Mouse (Mus musculus) neural tube, embryonic 13.5 days (tissue): ENCODE results near the gene Mlst8. TPM values are rescaled to one million over a fixed set of nuclear protein-coding genes. Genes with fewer than 3 reads are reported as not detected.

ENCODE experiments used
- ATAC-seq: fragments of 200-750 bp; cut with Nextera tagmentation; 2 replicates; pipeline ENCODE4 v1.8.0; 2017; ENCODE audit warnings: low read depth, mild to moderate bottlenecking, moderate TSS enrichment, moderate library complexity
- H3K27ac ChIP-seq: fragments of 300-500 bp; sonication (generic); replicated peaks from 2 replicates; pipeline ENCODE4 v1.5.1; 2015; ENCODE audit warnings: moderate library complexity, mild to moderate bottlenecking, inconsistent platforms
- H3K27me3 ChIP-seq: fragments of 300-500 bp; sonication (generic); 2 replicates; pipeline ENCODE4 v1.6.1; 2015; ENCODE audit warnings: mild to moderate bottlenecking, inconsistent platforms
- H3K36me3 ChIP-seq: fragments of 300-500 bp; sonication (generic); 2 replicates; pipeline ENCODE4 v1.6.1; 2015; ENCODE audit warnings: mild to moderate bottlenecking, inconsistent platforms
- H3K4me1 ChIP-seq: fragments of 300-500 bp; sonication (generic); replicated peaks from 2 replicates; pipeline ENCODE4 v1.6.1; 2015; ENCODE audit warnings: inconsistent platforms
- H3K4me2 ChIP-seq: fragments of 300-500 bp; sonication (generic); 2 replicates; pipeline ENCODE4 v1.6.1; 2015; ENCODE audit warnings: inconsistent platforms, mild to moderate bottlenecking, moderate library complexity
- H3K4me3 ChIP-seq: fragments of 300-500 bp; sonication (generic); 2 replicates; pipeline ENCODE4 v1.5.1; 2015; ENCODE audit warnings: mild to moderate bottlenecking, inconsistent platforms
- H3K9ac ChIP-seq: fragments of 300-500 bp; sonication (generic); 2 replicates; pipeline ENCODE4 v1.6.1; 2015; ENCODE audit warnings: moderate library complexity, mild to moderate bottlenecking, inconsistent platforms
- H3K9me3 ChIP-seq: fragments of 300-500 bp; sonication (generic); 2 replicates; pipeline ENCODE4 v1.6.1; 2016; ENCODE audit warnings: inconsistent platforms
- WGBS: fragments of 180-500 bp; shearing (Covaris S2); methylation state at CpG from one replicate; pipeline ENCODE4 v1.1.7; 2015; 5-methylcytosine and 5-hydroxymethylcytosine counted together
- polyA plus RNA-seq: library from polyadenylated mRNA; unstranded; fragments of >200 nt; fragmentation: Nextera tagmentation; extraction: Ambion mirVana; gene quantifications from 2 replicates; pipeline ENCODE4 v1.2.1, GENCODE M21; 2015

The Mlst8 gene
- polyA plus RNA-seq, 1 experiment from 2014 or later, result 35.7 TPM

DNA sequence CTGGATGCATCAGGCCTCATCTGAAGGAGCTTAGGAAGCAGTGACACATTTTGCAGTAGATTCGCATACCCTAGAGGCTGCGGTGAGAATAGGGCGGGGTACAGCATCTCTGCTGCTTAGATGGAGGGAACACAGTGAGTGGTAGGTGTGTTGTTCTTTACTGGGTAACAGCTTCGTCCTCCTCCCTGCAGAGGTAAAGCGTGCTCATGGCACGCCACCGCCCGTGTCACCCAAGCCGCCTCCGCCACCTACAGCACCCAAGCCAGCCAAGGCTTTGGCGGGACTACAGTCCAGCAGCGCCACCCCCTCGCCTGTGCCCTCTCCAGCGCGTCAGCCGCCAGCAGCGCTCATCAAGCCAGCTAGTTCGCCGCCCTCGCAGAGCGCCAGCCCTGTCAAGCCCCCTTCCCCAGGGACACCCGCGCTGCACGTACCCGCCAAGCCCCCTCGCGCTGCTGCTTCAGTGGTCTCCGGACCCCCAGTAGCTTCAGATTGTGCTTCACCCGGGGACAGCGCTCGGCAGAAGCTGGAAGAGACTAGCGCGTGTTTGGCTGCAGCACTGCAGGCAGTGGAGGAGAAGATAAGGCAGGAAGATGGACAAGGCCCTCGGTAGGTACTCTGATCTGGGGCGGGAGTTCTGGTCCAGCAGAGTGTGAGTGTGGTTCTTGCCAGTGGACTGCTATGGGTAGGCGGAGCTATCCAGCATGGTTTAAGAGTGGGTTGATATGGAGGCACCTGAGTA, 27.6 kb upstream of the Mlst8 start:
- Histone ChIP-seq H3K27me3 (no peaks in the 10 kb centered on the region), H3K27ac (0 out of 2 replicates have a peak overlapping the region, but pooled peaks have one; percentile 52), H3K4me2 (peak overlapping the region; percentile 30; the same call in 1 of the 2 replicates), H3K9ac (0 out of 2 replicates have a peak overlapping the region, but pooled peaks have one; percentile 31), H3K36me3 (peaks cover 100% of the 10 kb centered on the region), H3K9me3 (no peaks in the 10 kb centered on the region), H3K4me3 (no peak overlapping the region), H3K4me1 (peaks cover 13% of the 10 kb centered on the region)
- no peak for ATAC-seq
- 34% methylated on average over 36 of the region's 36 CpGs for WGBS

DNA sequence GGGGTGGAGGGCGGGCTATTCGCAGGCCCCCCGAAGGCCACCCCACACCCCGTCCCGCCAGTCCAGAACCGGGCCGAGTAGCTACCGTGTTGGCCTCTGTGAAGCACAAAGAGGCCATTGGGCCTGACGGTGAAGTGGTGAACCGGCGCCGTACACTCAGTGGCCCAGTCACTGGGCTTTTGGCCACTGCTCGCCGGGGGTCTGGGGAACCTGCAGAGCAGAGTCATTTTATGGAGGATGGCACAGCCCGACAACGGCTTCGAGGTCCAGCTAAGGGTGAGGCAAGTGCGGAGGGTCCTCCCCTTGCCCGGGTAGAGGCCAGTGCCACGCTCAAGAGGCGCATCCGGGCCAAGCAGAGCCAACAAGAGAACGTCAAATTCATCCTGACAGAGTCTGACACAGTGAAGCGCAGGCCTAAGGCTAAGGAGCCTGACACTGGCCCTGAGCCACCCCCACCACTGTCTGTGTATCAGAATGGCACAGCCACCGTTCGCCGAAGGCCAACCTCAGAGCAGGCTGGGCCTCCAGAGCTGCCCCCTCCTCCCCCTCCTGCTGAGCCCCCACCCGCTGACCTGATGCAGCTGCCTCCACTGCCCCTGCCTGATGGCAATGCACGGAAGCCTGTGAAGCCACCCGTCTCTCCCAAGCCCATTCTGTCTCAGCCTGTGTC, 26.5 kb upstream of the Mlst8 start:
- Histone ChIP-seq H3K36me3 (peaks cover 100% of the 10 kb centered on the region), H3K4me1 (peaks cover 13% of the 10 kb centered on the region), H3K9me3 (no peaks in the 10 kb centered on the region), H3K9ac (0 out of 2 replicates have a peak overlapping the region, but pooled peaks have one; percentile 31), H3K27me3 (no peaks in the 10 kb centered on the region), H3K4me2 (no peak overlapping the region), H3K27ac (no peak overlapping the region), H3K4me3 (no peak overlapping the region)
- 86% methylated on average over 30 of the region's 30 CpGs for WGBS
- no peak for ATAC-seq

DNA sequence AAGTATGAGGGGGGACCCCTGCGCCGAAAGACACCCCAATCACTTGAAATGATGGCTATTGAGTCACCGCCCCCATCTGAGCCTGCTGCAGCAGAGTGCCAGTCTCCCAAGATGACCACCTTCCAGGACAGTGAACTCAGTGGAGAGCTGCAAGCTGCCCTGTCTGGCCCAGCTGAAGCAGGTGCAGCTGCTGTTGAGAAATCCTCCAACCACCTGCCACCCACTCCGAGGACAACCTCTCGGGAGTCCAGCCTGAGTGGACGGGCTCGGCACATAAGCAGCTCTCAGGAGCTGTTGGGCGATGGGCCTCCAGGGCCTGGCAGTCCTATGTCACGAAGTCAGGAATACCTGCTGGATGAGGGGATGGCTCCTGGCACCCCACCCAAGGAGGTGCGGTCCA, 25.2 kb upstream of the Mlst8 start:
- 92% methylated on average over 10 of the region's 10 CpGs for WGBS
- Histone ChIP-seq H3K9me3 (no peaks in the 10 kb centered on the region), H3K27ac (no peak overlapping the region), H3K4me3 (no peak overlapping the region), H3K4me2 (no peak overlapping the region), H3K27me3 (no peaks in the 10 kb centered on the region), H3K36me3 (peaks cover 98% of the 10 kb centered on the region), H3K4me1 (peaks cover 13% of the 10 kb centered on the region), H3K9ac (no peak overlapping the region)
- ATAC-seq, result no peak

DNA sequence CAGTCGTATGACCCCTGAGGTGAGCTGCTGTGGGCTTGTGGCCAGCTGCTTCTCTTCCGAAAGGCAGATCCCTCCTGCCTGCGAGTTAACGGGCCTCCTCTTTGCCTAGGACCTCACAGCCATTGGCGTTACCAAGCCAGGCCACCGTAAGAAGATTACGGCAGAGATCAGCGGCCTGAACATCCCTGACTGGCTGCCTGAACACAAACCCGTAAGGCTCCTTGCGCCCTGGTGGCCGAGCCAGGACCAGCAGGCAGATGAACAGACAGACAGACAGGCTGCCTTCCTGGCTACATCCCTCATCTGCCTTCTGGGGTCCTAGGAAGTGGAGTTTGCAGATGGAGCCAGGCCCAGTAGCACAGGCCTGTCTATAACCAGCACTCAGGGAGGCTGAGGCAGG, 23.3 kb upstream of the Mlst8 start:
- H3K4me1 ChIP-seq, result peaks cover 13% of the 10 kb centered on the region
- H3K36me3 ChIP-seq, result peaks cover 98% of the 10 kb centered on the region
- no peaks in the 10 kb centered on the region for H3K27me3 ChIP-seq
- H3K9ac ChIP-seq, result no peak overlapping the region
- H3K4me2 ChIP-seq, result no peak overlapping the region
- ATAC-seq, result no peak
- 48% methylated on average over 11 of the region's 11 CpGs for WGBS
- no peak overlapping the region for H3K27ac ChIP-seq
- H3K9me3 ChIP-seq, result no peaks in the 10 kb centered on the region
- H3K4me3 ChIP-seq, result no peak overlapping the region

DNA sequence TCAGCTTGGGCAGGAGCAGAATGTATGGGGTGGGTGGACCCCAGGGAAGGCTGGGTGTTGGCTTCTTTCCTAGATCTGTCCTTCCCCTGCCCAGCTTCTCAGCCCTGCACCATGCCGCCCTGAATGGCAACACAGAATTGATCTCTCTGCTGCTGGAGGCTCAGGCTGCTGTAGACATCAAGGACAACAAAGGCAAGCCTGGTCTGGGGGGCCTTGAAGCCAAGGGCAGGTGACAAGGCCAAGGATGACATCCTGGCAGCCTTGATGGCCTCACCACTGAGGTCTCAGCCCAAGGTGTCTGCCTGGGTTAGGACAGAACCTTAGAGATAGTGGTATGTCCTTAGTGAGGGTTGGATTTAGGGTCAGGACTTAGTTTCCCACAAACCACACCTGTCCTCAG, 17.1 kb upstream of the Mlst8 start:
- Histone ChIP-seq H3K4me3 (no peak overlapping the region), H3K4me1 (peaks cover 18% of the 10 kb centered on the region), H3K9ac (0 out of 2 replicates have a peak overlapping the region, but pooled peaks have one; percentile 34), H3K27ac (no peak overlapping the region), H3K27me3 (no peaks in the 10 kb centered on the region), H3K4me2 (no peak overlapping the region), H3K36me3 (peaks cover 51% of the 10 kb centered on the region), H3K9me3 (no peaks in the 10 kb centered on the region)
- WGBS, result 86% methylated on average over 1 of the region's 1 CpGs
- no peak for ATAC-seq

DNA sequence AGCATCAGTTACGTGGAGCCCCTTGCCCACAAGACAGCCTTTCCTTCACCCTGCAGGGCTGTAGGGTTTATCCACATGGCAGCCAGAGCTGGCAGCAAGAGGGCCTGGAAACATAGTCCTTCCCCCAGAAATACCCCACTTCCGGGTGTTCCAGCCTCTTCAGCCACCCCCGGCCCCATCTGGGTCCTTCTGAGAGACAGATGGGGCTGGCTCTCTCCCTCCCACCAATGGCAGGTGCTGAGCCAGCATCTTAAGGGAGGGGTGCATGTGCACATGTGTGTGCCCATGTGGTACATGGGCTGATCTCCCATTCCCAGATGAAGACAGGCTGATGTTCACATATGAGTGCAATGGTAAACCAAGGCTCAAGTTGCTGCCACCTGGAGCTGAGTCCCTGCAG, 16.6 kb upstream of the Mlst8 start:
- WGBS, result 84% methylated on average over 3 of the region's 3 CpGs
- Histone ChIP-seq H3K4me1 (peaks cover 24% of the 10 kb centered on the region), H3K4me2 (no peak overlapping the region), H3K4me3 (no peak overlapping the region), H3K9me3 (no peaks in the 10 kb centered on the region), H3K9ac (0 out of 2 replicates have a peak overlapping the region, but pooled peaks have one; percentile 17), H3K36me3 (peaks cover 45% of the 10 kb centered on the region), H3K27ac (no peak overlapping the region; the same call in 1 of the 2 replicates), H3K27me3 (no peaks in the 10 kb centered on the region)
- no peak for ATAC-seq

DNA sequence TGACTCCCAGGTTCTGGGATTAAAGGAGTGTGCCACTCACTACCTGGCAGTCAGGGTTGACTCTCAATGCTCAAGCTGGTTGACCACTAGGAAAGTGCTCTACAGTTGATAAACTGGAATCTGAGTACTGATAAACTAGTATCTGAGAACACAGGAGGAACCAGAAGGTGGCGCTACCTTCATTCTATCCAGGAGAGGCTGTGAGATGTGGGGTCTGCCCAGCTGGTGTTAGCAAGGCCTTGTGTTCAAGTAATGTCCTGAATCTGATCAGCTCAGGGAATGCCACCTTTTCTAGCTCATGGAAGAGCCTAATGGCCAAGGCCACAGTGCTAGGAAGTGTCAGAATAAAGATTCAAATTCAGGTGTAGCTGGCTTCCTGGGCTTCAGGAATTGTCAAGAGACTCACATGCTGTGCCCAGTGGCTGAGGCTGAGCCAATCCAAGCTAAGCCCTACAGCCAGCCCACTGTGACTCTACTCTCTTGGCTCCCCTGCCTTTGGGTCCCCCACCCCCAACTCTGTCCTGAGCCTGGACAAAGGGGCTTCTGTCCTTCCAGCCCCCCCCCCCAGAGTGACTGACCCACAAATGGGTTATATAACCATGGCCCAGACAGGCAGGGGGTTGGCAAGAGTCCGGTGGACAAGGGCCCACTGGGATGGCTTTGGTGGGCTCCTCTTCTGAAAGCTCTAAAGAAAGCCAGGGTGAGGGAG, 15.9 kb upstream of the Mlst8 start:
- Histone ChIP-seq H3K4me2 (no peak overlapping the region), H3K4me1 (peaks cover 31% of the 10 kb centered on the region), H3K27ac (no peak overlapping the region; the same call in 1 of the 2 replicates), H3K9ac (no peak overlapping the region), H3K9me3 (no peaks in the 10 kb centered on the region), H3K36me3 (peaks cover 40% of the 10 kb centered on the region), H3K4me3 (no peak overlapping the region), H3K27me3 (no peaks in the 10 kb centered on the region)
- ATAC-seq, result no peak
- 32% methylated on average over 2 of the region's 2 CpGs for WGBS

DNA sequence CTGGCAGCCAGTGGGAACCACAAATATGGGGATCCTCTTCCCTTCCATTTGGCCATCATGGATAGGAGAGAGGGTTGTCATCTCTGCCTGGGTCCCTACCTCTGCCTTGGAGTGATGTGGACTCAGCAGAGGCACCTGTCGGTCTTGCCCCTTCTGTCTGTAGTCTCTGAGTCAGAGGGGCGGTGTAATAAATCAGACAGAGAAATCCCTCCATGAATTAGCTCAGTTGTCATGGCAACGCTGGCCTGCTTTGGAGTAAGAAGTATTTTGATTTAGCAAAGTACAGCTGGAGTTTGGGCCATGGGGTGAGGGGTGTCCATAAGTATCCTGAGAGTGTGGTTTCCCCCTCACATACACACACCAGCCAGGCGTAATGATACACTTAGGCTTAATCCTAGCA, 11.5 kb upstream of the Mlst8 start:
- Histone ChIP-seq H3K27ac (peak overlapping the region; percentile 98; the same call in 1 of the 2 replicates), H3K36me3 (no peaks in the 10 kb centered on the region), H3K4me3 (peak overlapping the region; percentile 78), H3K4me2 (peak overlapping the region; percentile 85), H3K4me1 (peaks cover 51% of the 10 kb centered on the region), H3K27me3 (no peaks in the 10 kb centered on the region), H3K9me3 (no peaks in the 10 kb centered on the region), H3K9ac (peak overlapping the region; percentile 97)
- 67% methylated on average over 4 of the region's 4 CpGs for WGBS
- no peak for ATAC-seq

DNA sequence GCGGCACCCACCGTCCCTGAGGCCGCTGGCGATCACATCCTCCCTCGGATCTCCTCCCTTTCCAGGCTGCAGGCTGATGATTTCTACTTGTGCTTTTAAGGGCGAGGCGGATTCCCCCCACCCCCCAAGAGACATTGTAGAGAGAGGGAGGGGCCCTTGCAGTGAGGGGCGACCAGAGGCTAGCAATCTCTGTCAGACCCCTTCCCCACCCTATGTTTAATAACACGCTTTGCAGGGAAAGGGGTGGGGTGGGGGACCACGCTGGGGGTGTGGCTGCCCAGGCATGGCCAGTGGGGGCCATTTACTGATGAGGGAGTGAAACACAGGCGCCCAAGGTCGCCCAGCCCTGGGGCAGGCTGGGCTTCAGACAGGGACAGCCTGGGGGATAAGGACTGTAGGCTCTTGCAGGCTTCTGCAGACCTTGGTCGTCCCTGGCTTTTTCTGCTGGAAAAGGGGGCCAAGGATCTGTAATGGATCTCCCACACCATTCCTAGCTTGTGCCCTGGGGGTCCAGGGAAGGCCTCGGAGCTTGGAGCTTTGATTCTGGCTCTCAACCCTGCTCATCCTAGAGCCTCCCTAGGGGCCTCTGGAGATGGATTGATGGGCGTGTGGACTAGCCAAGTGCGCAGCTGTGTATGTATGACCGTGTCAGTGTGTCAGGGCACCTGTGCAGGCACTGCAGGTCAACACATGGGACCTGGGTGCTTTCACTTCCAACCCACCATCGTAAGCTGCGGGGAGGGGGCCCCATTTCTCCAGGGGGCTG, 10.6 kb upstream of the Mlst8 start:
- no peaks in the 10 kb centered on the region for H3K9me3 ChIP-seq
- no peaks in the 10 kb centered on the region for H3K36me3 ChIP-seq
- H3K27me3 ChIP-seq, result no peaks in the 10 kb centered on the region
- peak; percentile 62 for ATAC-seq
- H3K27ac ChIP-seq, result peak overlapping the region; percentile 98
- 8% methylated on average over 19 of the region's 19 CpGs for WGBS
- peak overlapping the region; percentile 78 for H3K4me3 ChIP-seq
- H3K4me1 ChIP-seq, result peaks cover 46% of the 10 kb centered on the region
- H3K4me2 ChIP-seq, result peak overlapping the region; percentile 85
- H3K9ac ChIP-seq, result peak overlapping the region; percentile 97

DNA sequence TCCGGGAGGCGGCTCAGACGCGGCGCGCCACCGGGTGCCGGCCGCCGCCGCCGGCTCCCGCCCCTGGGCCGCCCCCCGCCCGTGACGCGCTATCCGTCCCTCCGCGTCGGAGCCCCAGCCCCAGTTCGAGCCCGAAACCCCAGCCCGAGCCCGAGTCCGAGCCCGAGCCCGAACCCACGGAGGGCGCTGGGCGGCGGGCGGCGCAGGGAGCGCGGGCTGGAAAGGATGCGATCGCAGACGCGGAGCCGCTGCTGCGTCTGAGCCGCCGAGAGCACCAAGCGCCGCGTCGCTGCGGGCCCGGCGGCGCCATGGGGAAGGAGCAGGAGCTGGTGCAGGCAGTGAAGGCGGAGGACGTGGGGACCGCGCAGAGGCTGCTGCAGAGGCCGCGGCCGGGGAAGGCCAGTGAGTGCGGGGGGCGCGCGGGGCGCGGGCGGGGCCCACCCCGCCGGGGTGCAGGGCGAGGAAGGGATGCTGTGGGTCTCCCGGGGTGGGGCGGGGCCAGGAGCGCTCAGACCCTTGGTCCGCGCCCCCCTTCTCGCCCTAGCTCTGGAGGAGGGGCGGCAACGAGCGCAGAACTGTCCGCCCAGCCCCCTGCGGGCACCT, 9.9 kb upstream of the Mlst8 start:
- H3K9me3 ChIP-seq, result no peaks in the 10 kb centered on the region
- H3K4me2 ChIP-seq, result peak overlapping the region; percentile 85
- no peaks in the 10 kb centered on the region for H3K27me3 ChIP-seq
- H3K36me3 ChIP-seq, result no peaks in the 10 kb centered on the region
- H3K9ac ChIP-seq, result peak overlapping the region; percentile 97
- H3K4me1 ChIP-seq, result peaks cover 44% of the 10 kb centered on the region
- WGBS, result under 1% methylated on average over 68 of the region's 81 CpGs
- peak; percentile 79 for ATAC-seq
- peak overlapping the region; percentile 78 for H3K4me3 ChIP-seq
- H3K27ac ChIP-seq, result peak overlapping the region; percentile 98

DNA sequence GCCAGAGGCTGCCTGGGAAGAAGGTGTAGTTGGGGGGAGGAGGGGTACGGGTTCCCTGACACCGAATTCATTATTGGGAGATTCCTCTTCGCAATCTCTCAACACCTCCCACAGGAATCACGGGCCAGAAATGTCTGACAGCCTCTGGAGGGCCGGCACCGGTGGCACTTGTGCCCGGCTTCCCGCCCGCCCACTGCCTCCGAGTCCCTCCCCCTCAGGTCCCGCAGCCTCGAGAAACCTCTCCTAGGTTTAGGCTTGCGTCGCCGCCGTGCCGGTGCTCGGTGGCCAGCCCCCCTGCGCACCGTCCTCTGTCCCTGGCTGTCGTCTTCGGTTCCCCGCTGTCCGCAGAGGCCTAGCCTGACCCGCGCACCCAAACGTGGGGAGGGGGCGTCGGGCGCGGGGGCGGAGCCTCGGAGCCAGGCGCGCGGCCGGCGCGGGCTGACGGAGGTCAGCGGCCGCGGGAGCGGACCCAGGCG, 9.3 kb upstream of the Mlst8 start, which contains the start of gene Caskin1:
Caskin1 (plus strand) TSS at position 416 of the 476 bp plus-strand sequence.
- ATAC-seq, result peak; percentile 46
- Histone ChIP-seq H3K27ac (peak within 1 kb of the TSS; percentile 98), H3K36me3 (no peaks in the 10 kb centered on the region), H3K4me2 (peak within 1 kb of the TSS; percentile 85), H3K9me3 (no peaks in the 10 kb centered on the region), H3K4me1 (peaks cover 44% of the 10 kb centered on the region), H3K9ac (peak within 1 kb of the TSS; percentile 97), H3K4me3 (peak within 1 kb of the TSS; percentile 78), H3K27me3 (no peaks in the 10 kb centered on the region)
- under 1% methylated on average over 43 of the region's 45 CpGs for WGBS
